Mouse (Mus musculus) ovary, postnatal 10 days (tissue): ENCODE results near the gene Rhox3c.
"Not testable (repeated sequence)": the region's sequence is repeated elsewhere in the genome, so short reads cannot be mapped to it uniquely, and the experiment has no call there.

Experiments
- DNase-seq: peaks from one replicate; pipeline ENCODE4 v3.0.0; 2022; ENCODE audit warnings: low spot score

Rhox3c gene

DNA sequence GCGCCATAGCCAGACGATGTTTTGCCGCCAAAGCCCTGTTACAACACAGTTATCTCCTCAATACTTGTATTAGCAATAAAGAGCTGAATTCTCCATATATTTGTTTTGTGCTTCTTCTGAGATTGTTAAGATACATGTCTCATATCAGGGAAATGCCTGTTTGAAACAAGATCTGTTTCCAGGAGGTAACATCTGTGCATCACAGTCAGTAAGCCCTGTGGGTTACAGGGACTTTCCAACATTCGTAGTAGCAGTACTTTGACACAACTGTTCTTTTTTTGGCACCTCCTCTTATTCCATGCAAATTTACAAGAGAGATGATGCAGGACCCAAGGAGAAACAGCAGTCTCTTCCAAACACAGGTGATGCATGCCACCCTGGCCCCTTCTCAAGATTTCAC lies at the start of gene Rhox3c:
Gene Rhox3c, plus strand, starts transcription at position 301 of the 400 bp plus-strand sequence.
- DNase-seq = not testable (repeated sequence)

DNA sequence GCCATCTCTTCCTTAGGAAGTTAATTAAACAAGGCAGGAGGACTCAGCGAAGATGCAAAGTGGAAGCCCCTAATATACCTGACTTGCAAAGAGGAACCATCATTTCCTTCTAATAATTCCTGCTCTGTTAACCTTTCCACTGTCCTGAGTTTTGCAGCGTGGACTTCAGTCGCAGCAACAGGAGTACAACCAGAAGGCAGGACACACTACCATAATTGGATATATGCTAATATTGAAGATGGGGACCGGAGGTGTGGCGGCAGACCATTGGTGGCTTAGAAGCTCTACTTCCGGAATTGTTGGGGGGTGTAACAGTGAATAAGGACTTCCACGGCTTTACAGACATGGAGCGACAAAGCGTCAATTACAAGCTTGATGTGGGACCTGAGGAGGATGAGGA lies 46.6 kb upstream of the Rhox3c start, which contains the start of gene Rhox2b:
Gene Rhox2b, plus strand, starts transcription at position 301 of the 400 bp plus-strand sequence.
- DNase-seq = not testable (repeated sequence)

DNA sequence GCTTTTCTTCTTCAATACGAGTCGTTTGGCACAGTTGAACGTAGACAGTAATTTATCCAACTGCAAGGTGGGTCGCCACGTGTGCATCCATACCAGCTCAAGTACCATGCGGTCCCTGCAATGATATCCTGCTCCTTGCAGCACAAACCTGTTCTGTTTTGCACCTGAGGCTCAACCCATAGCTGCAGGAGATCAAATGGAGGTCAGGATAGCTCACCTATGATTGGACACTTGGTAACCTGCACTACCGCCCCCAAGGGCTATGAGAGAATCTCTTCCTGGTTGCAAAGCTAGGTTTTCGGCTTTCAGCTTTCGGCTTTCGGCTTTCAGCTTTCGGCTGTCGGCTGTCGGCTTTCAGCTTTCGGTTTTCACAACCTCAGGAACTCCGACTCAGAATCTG lies 26.2 kb upstream of the Rhox3c start, which contains the start of gene Rhox4b:
Gene Rhox4b, plus strand, starts transcription at position 301 of the 400 bp plus-strand sequence.
- not testable (repeated sequence) for DNase-seq

DNA sequence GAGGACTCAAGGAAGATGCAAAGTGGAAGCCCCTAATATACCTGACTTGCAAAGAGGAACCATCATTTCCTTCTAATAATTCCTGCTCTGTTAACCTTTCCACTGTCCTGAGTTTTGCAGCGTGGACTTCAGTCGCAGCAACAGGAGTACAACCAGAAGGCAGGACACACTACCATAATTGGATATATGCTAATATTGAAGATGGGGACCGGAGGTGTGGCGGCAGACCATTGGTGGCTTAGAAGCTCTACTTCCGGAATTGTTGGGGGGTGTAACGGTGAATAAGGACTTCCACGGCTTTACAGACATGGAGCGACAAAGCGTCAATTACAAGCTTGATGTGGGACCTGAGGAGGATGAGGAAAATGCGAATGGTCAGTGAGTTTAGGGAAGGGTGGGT lies 5.0 kb upstream of the Rhox3c start, which contains the start of gene Rhox2c:
Gene Rhox2c, plus strand, starts transcription at position 301 of the 400 bp plus-strand sequence.
- DNase-seq = not testable (repeated sequence)

DNA sequence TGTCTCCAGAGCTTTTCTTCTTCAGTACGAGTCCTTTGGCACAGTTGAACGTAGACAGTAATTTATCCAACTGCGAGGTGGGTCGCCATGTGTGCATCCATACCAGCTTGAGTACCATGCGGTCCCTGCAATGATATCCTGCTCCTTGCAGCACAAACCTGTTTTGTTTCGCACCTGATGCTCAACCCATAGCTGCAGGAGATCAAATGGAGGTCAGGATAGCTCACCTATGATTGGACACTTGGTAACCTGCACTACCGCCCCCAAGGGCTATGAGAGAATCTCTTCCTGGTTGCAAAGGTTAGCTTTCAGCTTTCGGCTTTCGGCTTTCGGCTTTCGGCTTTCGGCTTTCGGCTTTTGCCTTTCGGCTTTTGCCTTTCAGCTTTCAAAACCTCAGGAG lies 21.7 kb downstream of the Rhox3c start, which contains the start of gene Rhox4c:
Gene Rhox4c, plus strand, starts transcription at position 301 of the 400 bp plus-strand sequence.
- DNase-seq = not testable (repeated sequence)

DNA sequence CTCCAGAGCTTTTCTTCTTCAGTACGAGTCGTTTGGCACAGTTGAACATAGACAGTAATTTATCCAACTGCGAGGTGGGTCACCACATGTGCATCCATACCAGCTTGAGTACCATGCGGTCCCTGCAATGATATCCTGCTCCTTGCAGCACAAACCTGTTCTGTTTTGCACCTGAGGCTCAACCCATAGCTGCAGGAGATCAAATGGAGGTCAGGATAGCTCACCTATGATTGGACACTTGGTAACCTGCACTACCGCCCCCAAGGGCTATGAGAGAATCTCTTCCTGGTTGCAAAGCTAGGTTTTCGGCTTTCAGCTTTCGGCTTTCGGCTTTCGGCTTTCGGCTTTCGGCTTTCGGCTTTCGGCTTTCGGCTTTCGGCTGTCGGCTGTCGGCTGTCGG lies 55.7 kb downstream of the Rhox3c start, which contains the start of gene Rhox4d:
Gene Rhox4d, plus strand, starts transcription at position 301 of the 400 bp plus-strand sequence.
- not testable (repeated sequence) for DNase-seq
